ENCODE assay signal across 8 mouse cellular contexts in genomic region chr19:45073871-45074542, GRCm38 (mm10). TPM values are rescaled to one million over a fixed set of nuclear protein-coding genes. Genes with fewer than 3 reads are reported as not detected.
A peak's percentile ranks its signal among the peaks of the same experiment; 100 is the strongest.
DNase-seq lines count a peak whose midpoint lies in the region; ATAC-seq and TF ChIP-seq lines count a peak whose summit lies in the region.

No protein-coding gene starts in this region.

- peak overlapping the region; percentile 91 for H3K9ac ChIP-seq in liver, embryonic 13.5 days

- peaks cover 64% of the 10 kb centered on the region for H3K4me1 ChIP-seq in liver, embryonic 13.5 days (replicated peaks)

- TF ChIP-seq POLR2A in myocyte (IDR thresholded peaks at IDR 0.05; ENCODE audit: insufficient read length, low read depth): no peak

- peak overlapping the region; percentile 25 for H3ac ChIP-seq in myocyte (ENCODE audit: control insufficient read depth, insufficient read length)

- DNase-seq in left cerebral cortex, adult 18-20 months (ENCODE audit: low spot score in 2 of 2): peak; percentile 72 to 83
- DNase-seq in left cerebral cortex, adult 8-10 months (ENCODE audit: low spot score in 2 of 2): no peak
- DNase-seq in cerebellum, postnatal 36 days: peak; percentile 79 to 85
- DNase-seq in gastrocnemius, postnatal 25 days: peak; percentile 62
- DNase-seq in kidney, adult 11 months: peak; percentile 52
- DNase-seq in liver, embryonic 13.5 days: peak; percentile 77
- peak; percentile 92 for DNase-seq in splenic B cell, adult 2 months (ENCODE audit: low read depth, low spot score)

- H3K4me2 ChIP-seq in liver, embryonic 13.5 days: peak overlapping the region; percentile 97
- H3K4me2 ChIP-seq in myocyte (ENCODE audit: low read depth): peak overlapping the region; percentile 74

- H3K9me3 ChIP-seq in liver, embryonic 13.5 days (replicated peaks): no peaks in the 10 kb centered on the region

- no peaks in the 10 kb centered on the region for H3K79me2 ChIP-seq in myocyte (ENCODE audit: control insufficient read depth, insufficient read depth)

- 6% methylated on average over 20 of the region's 20 CpGs for WGBS in liver, embryonic 13.5 days (ENCODE audit: insufficient replicate concordance)

- ATAC-seq in liver, embryonic 13.5 days (ENCODE audit: low read depth): peak; percentile 56

- peak overlapping the region; percentile 77 for H3K4me3 ChIP-seq in liver, embryonic 13.5 days (replicated peaks)
- peak overlapping the region; percentile 88 for H3K4me3 ChIP-seq in myocyte

- H3K36me3 ChIP-seq in liver, embryonic 13.5 days: no peaks in the 10 kb centered on the region
- no peaks in the 10 kb centered on the region for H3K36me3 ChIP-seq in myocyte (ENCODE audit: control insufficient read depth, insufficient read depth)
- H3K36me3 ChIP-seq in splenic B cell, adult 2 months (ENCODE audit: control insufficient read depth, insufficient read depth, low read length, poor library complexity, severe bottlenecking): no peaks in the 10 kb centered on the region

- H3K27ac ChIP-seq in liver, embryonic 13.5 days: peak overlapping the region; percentile 92

- H3K27me3 ChIP-seq in liver, embryonic 13.5 days: peaks cover 39% of the 10 kb centered on the region
- peaks cover 5% of the 10 kb centered on the region for H3K27me3 ChIP-seq in myocyte (ENCODE audit: control insufficient read depth, insufficient read depth, insufficient read length)
- H3K27me3 ChIP-seq in splenic B cell, adult 2 months (ENCODE audit: control insufficient read depth, insufficient read depth, low read length, poor library complexity, severe bottlenecking): no peaks in the 10 kb centered on the region

TF ChIP-seq in myocyte, 11 proteins besides CTCF, POLR2A, EP300 and RAD21:
- TF ChIP-seq CEBPB (IDR thresholded peaks at IDR 0.05; ENCODE audit: insufficient read depth, poor library complexity, severe bottlenecking): no peak
- peak in 1 of 3 experiments; percentile 12 for TF ChIP-seq MYOD1 (IDR thresholded peaks at IDR 0.05; ENCODE audit: control insufficient read depth in 1 of 3, insufficient read length in 2 of 3, low read depth in 2 of 3)

RNA-seq across cellular contexts. Expression of gene Kazald1, which starts 1.0 kb away (rescaled TPM):
- total RNA-seq in left cerebral cortex, adult 18-20 months (2021): 1 to 10 TPM; 6.7 to 7.3 TPM
- 1 to 10 TPM; 5.1 to 7.0 (median 5.7) TPM for total RNA-seq in left cerebral cortex, adult 8-10 months (2022)
- 1 to 10 TPM; 5.4 to 6.3 TPM for total RNA-seq in gastrocnemius, postnatal 25 days (2021)
- polyA plus RNA-seq in liver, embryonic 13.5 days (2015; fragmentation: Nextera tagmentation; extraction: Ambion mirVana): 0.25 and 0.29 TPM in 2 replicates
- 1.4 TPM for polyA plus RNA-seq in myocyte (2012; fragmentation: generic; extraction: Trizol)

RNA-seq across cellular contexts. Expression of gene Sfxn3, which starts 26.7 kb away (rescaled TPM):
- 100 to 1,000 TPM; 118 to 125 TPM for total RNA-seq in left cerebral cortex, adult 18-20 months (2021)
- 100 to 1,000 TPM; 111 to 132 (median 121) TPM for total RNA-seq in left cerebral cortex, adult 8-10 months (2022)
- 10 to 100 TPM; 20.7 to 22.5 TPM for total RNA-seq in gastrocnemius, postnatal 25 days (2021)
- 2.4 and 2.9 TPM in 2 replicates for polyA plus RNA-seq in liver, embryonic 13.5 days (2015; fragmentation: Nextera tagmentation; extraction: Ambion mirVana)
- polyA plus RNA-seq in myocyte (2012; fragmentation: generic; extraction: Trizol): 43.4 TPM

RNA-seq across cellular contexts. Expression of gene Pdzd7, which starts 28.5 kb away (rescaled TPM):
- total RNA-seq in left cerebral cortex, adult 18-20 months (2021): 1 to 10 TPM; 4.3 to 5.6 TPM
- total RNA-seq in left cerebral cortex, adult 8-10 months (2022): 1 to 10 TPM; 5.5 to 6.2 (median 5.7) TPM
- 1 to 10 TPM; 5.4 to 5.9 TPM for total RNA-seq in gastrocnemius, postnatal 25 days (2021)
- polyA plus RNA-seq in liver, embryonic 13.5 days (2015; fragmentation: Nextera tagmentation; extraction: Ambion mirVana): not detected in 2 replicates
- 5.0 TPM for polyA plus RNA-seq in myocyte (2012; fragmentation: generic; extraction: Trizol)

RNA-seq across cellular contexts. Expression of gene Lzts2, which starts 59.8 kb away (rescaled TPM):
- 10 to 100 TPM; 39.9 to 43.2 TPM for total RNA-seq in left cerebral cortex, adult 18-20 months (2021)
- total RNA-seq in left cerebral cortex, adult 8-10 months (2022): 10 to 100 TPM; 40.8 to 44.6 (median 43.3) TPM
- 10 to 100 TPM; 19.2 to 22.9 TPM for total RNA-seq in gastrocnemius, postnatal 25 days (2021)
- polyA plus RNA-seq in liver, embryonic 13.5 days (2015; fragmentation: Nextera tagmentation; extraction: Ambion mirVana): 6.9 and 8.3 TPM in 2 replicates
- polyA plus RNA-seq in myocyte (2012; fragmentation: generic; extraction: Trizol): 66.1 TPM

Comparison
In these comparisons a context has a peak if more than half of its experiments do, and no peak if none do; other contexts are left out.
1. DNase-seq: peak in left cerebral cortex, adult 18-20 months (2 of 2), cerebellum, postnatal 36 days (2 of 2), gastrocnemius, postnatal 25 days (single experiment), kidney, adult 11 months (single experiment), liver, embryonic 13.5 days (single experiment) and splenic B cell, adult 2 months (single experiment); none in left cerebral cortex, adult 8-10 months (0 of 2).
2. RNA of gene Sfxn3, which starts 26.7 kb away (total RNA-seq): 118 to 125 TPM in left cerebral cortex, adult 18-20 months and 111 to 132 TPM in left cerebral cortex, adult 8-10 months; 20.7 to 22.5 TPM in gastrocnemius, postnatal 25 days; every median in the first group is over 4 times any median in the second.